Mouse (Mus musculus): Measurements from ENCODE around the gene Arhgap15. TPM values are rescaled to one million over a fixed set of nuclear protein-coding genes. Genes with fewer than 3 reads are reported as not detected.

Arhgap15 gene
- polyA plus RNA-seq, 1 experiment: 4.8 TPM

- Histone ChIP-seq H3K4me1 (ENCODE audit: control insufficient read depth, insufficient read depth, insufficient read length) (peaks cover 17% of the 10 kb centered on the region), H3K27me3 (ENCODE audit: control insufficient read depth, insufficient read depth, low read length) (no peaks in the 10 kb centered on the region), H3K36me3 (ENCODE audit: control insufficient read depth, insufficient read depth, low read length) (peaks cover 2% of the 10 kb centered on the region; the same call in 1 of the 2 replicates), H3K4me3 (ENCODE audit: extremely low read depth, insufficient read depth, insufficient read length) (no peak overlapping the region), H3K27ac (ENCODE audit: insufficient read depth, low read length) (no peak overlapping the region)
- no peak for DNase-seq (ENCODE audit: low read depth in 1 of 2, low spot score in 2 of 2)
- WGBS: 89% methylated on average over 3 of the region's 3 CpGs
- TF ChIP-seq CTCF (IDR thresholded peaks at IDR 0.05; ENCODE audit: extremely low read depth, insufficient read depth, insufficient read length, insufficient replicate concordance) (no peak), POLR2A (IDR thresholded peaks at IDR 0.05; ENCODE audit: low read depth, low read length) (no peak)
Observed at GRCm38 (mm10) chr2:43755899-43756298, 7.3 kb downstream of the Arhgap15 start.

- no peak for DNase-seq (ENCODE audit: low read depth in 1 of 2, low spot score in 2 of 2)
- Histone ChIP-seq H3K27me3 (ENCODE audit: control insufficient read depth, insufficient read depth, low read length) (no peaks in the 10 kb centered on the region), H3K27ac (ENCODE audit: insufficient read depth, low read length) (0 out of 2 replicates have a peak overlapping the region, but pooled peaks have one; percentile 9), H3K4me3 (ENCODE audit: extremely low read depth, insufficient read depth, insufficient read length) (no peak overlapping the region), H3K36me3 (ENCODE audit: control insufficient read depth, insufficient read depth, low read length) (peaks cover 4% of the 10 kb centered on the region; the same call in 1 of the 2 replicates), H3K4me1 (ENCODE audit: control insufficient read depth, insufficient read depth, insufficient read length) (peaks cover 15% of the 10 kb centered on the region)
- 80% methylated on average over 2 of the region's 2 CpGs for WGBS
- no peak for TF ChIP-seq CTCF (IDR thresholded peaks at IDR 0.05; ENCODE audit: extremely low read depth, insufficient read depth, insufficient read length, insufficient replicate concordance)
- TF ChIP-seq POLR2A (IDR thresholded peaks at IDR 0.05; ENCODE audit: low read depth, low read length): no peak
Observed at GRCm38 (mm10) chr2:43756626-43757025, 8.0 kb downstream of the Arhgap15 start.

DNA sequence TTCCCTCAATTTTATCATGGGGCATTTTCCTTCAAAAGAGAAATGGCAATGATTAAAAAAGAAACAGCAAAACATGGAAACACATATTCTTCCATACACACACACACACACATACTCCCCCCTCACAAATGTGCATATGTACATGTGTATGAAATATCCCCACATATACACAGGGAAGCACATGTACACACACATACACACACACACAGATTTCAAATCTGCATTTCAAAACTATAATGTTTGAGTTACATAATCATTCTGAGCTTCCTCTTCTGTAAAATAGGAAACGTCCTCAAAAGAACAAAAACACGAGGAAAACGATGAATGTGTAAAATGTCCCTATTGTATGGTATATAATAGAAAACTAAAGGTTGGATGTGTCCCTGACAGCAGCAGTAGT is 13.1 kb downstream of the Arhgap15 start:
- Histone ChIP-seq H3K36me3 (ENCODE audit: control insufficient read depth, insufficient read depth, low read length) (peaks cover 4% of the 10 kb centered on the region; the same call in 1 of the 2 replicates), H3K27me3 (ENCODE audit: control insufficient read depth, insufficient read depth, low read length) (no peaks in the 10 kb centered on the region), H3K4me1 (ENCODE audit: control insufficient read depth, insufficient read depth, insufficient read length) (no peaks in the 10 kb centered on the region; the same call in 1 of the 2 replicates), H3K4me3 (ENCODE audit: extremely low read depth, insufficient read depth, insufficient read length) (no peak overlapping the region), H3K27ac (ENCODE audit: insufficient read depth, low read length) (no peak overlapping the region)
- WGBS: 46% methylated on average over 3 of the region's 3 CpGs
- TF ChIP-seq POLR2A (IDR thresholded peaks at IDR 0.05; ENCODE audit: low read depth, low read length) (no peak), CTCF (IDR thresholded peaks at IDR 0.05; ENCODE audit: extremely low read depth, insufficient read depth, insufficient read length, insufficient replicate concordance) (no peak)
- no peak for DNase-seq (ENCODE audit: low read depth in 1 of 2, low spot score in 2 of 2)

DNA sequence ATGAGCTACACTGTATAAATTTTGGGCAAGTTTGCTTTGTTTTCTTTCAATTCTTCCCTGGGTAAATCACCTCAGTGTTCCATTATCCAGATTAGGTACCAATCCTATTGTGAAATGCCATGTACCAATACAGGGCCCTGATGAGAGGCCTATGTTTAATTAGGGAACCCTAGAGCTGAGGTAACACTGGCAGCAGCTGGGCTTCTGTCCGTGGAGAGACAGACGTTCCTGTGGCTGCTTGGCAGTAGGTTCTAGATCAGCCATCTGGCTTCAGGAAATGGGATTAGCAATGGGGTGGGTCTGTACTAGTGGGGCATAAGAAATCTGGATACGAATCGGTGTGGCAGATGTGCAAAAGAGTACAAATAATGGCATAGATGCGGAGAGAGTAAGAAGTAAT is 14.7 kb downstream of the Arhgap15 start:
- DNase-seq (ENCODE audit: low read depth in 1 of 2, low spot score in 2 of 2): no peak
- H3K27ac ChIP-seq (ENCODE audit: insufficient read depth, low read length): no peak overlapping the region
- TF ChIP-seq CTCF (IDR thresholded peaks at IDR 0.05; ENCODE audit: extremely low read depth, insufficient read depth, insufficient read length, insufficient replicate concordance) (no peak), POLR2A (IDR thresholded peaks at IDR 0.05; ENCODE audit: low read depth, low read length) (no peak)

DNA sequence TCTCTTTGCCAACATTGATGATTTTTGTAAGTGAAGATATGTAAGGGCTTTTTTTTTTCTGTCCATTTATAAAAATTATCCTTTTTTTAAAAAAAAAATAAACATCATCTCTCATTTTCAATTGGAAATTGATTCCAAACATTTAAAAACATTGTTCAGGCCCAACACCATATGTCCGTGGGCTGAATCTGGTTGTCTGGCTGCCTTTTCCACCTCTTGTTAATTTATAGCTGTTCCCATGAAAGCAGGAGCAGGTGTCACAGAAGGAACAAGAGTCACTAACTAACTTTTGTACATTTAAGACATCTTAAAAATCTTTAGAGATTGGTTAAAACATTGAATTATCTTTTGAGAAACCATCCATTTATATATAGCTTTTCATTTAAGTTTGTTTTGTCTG is 15.8 kb downstream of the Arhgap15 start:
- WGBS: 89% methylated on average over 1 of the region's 1 CpGs
- H3K36me3 ChIP-seq (ENCODE audit: control insufficient read depth, insufficient read depth, low read length): 0 out of 2 replicates have a peak, but pooled peaks cover 2% of the 10 kb centered on the region
- no peak for DNase-seq (ENCODE audit: low read depth in 1 of 2, low spot score in 2 of 2)
- no peaks in the 10 kb centered on the region for H3K27me3 ChIP-seq (ENCODE audit: control insufficient read depth, insufficient read depth, low read length)
- H3K4me3 ChIP-seq (ENCODE audit: extremely low read depth, insufficient read depth, insufficient read length): no peak overlapping the region
- TF ChIP-seq CTCF (IDR thresholded peaks at IDR 0.05; ENCODE audit: extremely low read depth, insufficient read depth, insufficient read length, insufficient replicate concordance) (no peak), POLR2A (IDR thresholded peaks at IDR 0.05; ENCODE audit: low read depth, low read length) (no peak)
- H3K27ac ChIP-seq (ENCODE audit: insufficient read depth, low read length): no peak overlapping the region
- H3K4me1 ChIP-seq (ENCODE audit: control insufficient read depth, insufficient read depth, insufficient read length): peaks cover 2% of the 10 kb centered on the region; the same call in 1 of the 2 replicates

More for the DNA sequence above, 14.7 kb downstream of the Arhgap15 start:
- Histone ChIP-seq H3K36me3 (ENCODE audit: control insufficient read depth, insufficient read depth, low read length) (0 out of 2 replicates have a peak, but pooled peaks cover 2% of the 10 kb centered on the region), H3K27me3 (ENCODE audit: control insufficient read depth, insufficient read depth, low read length) (no peaks in the 10 kb centered on the region), H3K4me3 (ENCODE audit: extremely low read depth, insufficient read depth, insufficient read length) (no peak overlapping the region), H3K4me1 (ENCODE audit: control insufficient read depth, insufficient read depth, insufficient read length) (no peaks in the 10 kb centered on the region; the same call in 1 of the 2 replicates)
- 91% methylated on average over 5 of the region's 5 CpGs for WGBS

DNA sequence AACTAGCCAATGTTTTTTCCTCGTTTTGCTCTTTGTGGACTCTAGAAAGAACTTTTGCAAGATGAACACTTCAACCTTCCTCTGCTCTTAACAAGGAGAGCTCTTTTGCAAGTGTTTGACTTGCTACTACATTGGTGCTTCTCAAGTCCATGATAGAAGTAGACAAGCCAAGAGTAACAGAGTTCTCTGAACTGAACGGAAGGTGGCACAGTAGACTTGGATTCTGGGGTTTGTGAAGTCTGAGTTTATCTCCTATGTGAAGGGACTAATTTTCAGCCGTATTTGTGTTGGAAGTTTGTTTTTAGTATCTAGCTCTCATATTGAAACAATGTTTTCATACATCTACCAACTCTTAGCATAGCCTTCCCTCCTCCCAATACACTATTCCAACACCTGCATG is 17.6 kb downstream of the Arhgap15 start:
- H3K27me3 ChIP-seq (ENCODE audit: control insufficient read depth, insufficient read depth, low read length): no peaks in the 10 kb centered on the region
- WGBS: 85% methylated on average over 3 of the region's 3 CpGs
- peaks cover 4% of the 10 kb centered on the region; the same call in 1 of the 2 replicates for H3K4me1 ChIP-seq (ENCODE audit: control insufficient read depth, insufficient read depth, insufficient read length)
- no peak overlapping the region for H3K4me3 ChIP-seq (ENCODE audit: extremely low read depth, insufficient read depth, insufficient read length)
- DNase-seq (ENCODE audit: low read depth in 1 of 2, low spot score in 2 of 2): no peak
- no peak for TF ChIP-seq POLR2A (IDR thresholded peaks at IDR 0.05; ENCODE audit: low read depth, low read length)
- no peak for TF ChIP-seq CTCF (IDR thresholded peaks at IDR 0.05; ENCODE audit: extremely low read depth, insufficient read depth, insufficient read length, insufficient replicate concordance)
- H3K36me3 ChIP-seq (ENCODE audit: control insufficient read depth, insufficient read depth, low read length): 0 out of 2 replicates have a peak, but pooled peaks cover 2% of the 10 kb centered on the region
- H3K27ac ChIP-seq (ENCODE audit: insufficient read depth, low read length): no peak overlapping the region

- Histone ChIP-seq H3K27me3 (ENCODE audit: control insufficient read depth, insufficient read depth, low read length) (no peaks in the 10 kb centered on the region), H3K27ac (ENCODE audit: insufficient read depth, low read length) (no peak overlapping the region), H3K36me3 (ENCODE audit: control insufficient read depth, insufficient read depth, low read length) (no peaks in the 10 kb centered on the region), H3K4me1 (ENCODE audit: control insufficient read depth, insufficient read depth, insufficient read length) (peaks cover 9% of the 10 kb centered on the region), H3K4me3 (ENCODE audit: extremely low read depth, insufficient read depth, insufficient read length) (no peak overlapping the region)
- no peak for DNase-seq (ENCODE audit: low read depth in 1 of 2, low spot score in 2 of 2)
- TF ChIP-seq CTCF (IDR thresholded peaks at IDR 0.05; ENCODE audit: extremely low read depth, insufficient read depth, insufficient read length, insufficient replicate concordance) (no peak), POLR2A (IDR thresholded peaks at IDR 0.05; ENCODE audit: low read depth, low read length) (no peak)
- WGBS: 87% methylated on average over 2 of the region's 2 CpGs
Observed at GRCm38 (mm10) chr2:43769850-43770570, 21.4 kb downstream of the Arhgap15 start.
